Mouse (Mus musculus) liver (tissue): ENCODE measurements around the gene Uso1.

Experiments used
- DNase-seq: peaks from one replicate; pipeline ENCODE4 v3.0.0-alpha.2; 2020; ENCODE audit warnings: mixed read lengths

The Uso1 gene

DNA sequence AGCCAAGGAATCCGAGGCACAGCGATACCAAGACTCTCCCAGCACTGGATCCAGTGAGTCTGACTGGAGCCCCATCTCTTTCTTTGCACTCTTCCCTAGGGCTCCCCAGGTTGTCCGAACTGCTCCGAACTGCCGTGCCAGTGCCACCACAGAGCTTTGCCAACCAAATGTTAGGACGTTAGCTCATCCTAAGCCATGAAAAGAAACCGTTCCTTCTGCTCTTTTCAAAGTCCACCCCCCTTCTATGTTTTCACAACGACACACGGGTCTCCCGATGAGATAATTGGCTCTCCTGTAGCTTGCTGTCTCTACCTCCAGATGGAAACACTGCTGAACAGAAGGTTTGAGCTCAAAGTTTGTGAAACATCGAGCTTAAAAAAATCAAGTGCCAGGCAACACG is 103.0 kb downstream of the Uso1 start:
- no peak for DNase-seq

DNA sequence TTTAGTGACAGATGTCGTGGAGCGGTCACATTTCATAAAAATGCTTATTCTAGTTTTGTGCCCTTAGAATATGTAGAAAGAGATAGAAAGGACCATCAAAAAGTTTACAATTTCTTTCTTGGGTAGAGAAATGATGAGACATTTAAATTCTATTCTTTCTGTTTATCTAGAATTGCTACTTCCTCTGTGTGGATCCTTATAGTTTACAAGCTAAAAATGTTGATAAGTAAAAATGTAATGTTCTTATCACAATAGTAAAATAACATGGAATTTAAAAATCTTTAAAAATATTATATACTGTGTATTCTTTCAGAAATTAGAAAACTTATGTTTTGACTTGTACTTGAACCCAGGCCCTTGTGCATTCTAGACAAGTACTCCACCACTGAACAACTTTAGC is 107.2 kb downstream of the Uso1 start:
- DNase-seq, result no peak

DNA sequence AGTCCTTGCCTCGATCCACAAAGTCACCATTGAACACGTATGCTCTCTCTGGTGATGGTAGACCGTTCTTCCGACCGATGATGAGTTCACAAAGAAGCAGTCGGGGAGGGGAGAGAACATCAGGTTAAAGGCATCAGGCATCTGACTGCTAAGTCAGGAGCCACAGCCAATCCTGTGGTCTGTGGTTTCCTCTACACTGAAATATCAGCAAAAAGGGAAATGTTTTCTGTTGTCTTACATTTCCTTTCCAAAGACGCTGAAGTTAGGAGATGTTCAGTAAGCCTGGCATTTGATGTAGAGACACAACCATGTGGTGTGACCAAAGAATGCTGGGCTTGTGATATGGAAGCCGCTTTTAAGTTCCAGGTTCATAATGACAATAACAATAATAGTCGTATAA is 107.7 kb downstream of the Uso1 start:
- no peak for DNase-seq

DNA sequence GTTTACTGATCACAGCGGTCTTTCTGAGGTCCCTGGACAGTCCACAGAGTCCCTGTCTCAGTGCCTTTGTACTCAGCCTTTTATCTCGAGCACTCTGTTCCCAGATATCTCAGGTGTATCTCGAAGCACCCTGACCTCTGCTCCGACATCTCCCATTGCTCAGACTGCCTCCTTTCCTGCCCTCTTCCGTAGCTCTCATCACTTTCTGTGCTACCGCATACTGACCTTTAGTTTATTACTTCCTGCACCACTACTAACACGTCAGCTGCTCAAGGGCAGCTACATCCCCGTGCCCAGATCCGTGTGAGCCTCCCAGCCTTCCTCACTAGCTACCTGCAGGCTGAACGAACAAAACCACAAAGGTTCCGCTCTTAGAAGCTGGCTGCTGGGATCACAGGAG is 110.9 kb downstream of the Uso1 start:
- no peak for DNase-seq

DNA sequence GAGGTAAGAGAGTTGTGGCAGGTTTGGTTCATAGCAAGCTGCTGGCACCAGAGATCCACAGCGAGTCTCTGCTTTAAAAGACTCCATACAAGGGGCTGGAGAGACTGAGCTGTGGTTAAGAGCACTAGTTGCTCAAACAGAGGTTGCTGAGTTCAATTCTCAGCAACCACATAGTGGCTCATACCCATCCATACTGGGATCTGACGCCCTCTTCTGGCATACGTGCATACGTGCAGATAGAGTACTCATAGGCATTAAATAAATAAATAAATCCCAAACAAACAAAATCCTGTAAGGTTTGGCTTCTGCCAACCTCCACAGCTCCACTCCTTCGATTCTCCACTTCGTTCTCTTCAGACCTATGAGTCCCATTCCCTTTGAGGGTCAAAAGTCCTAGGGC is 114.3 kb downstream of the Uso1 start:
- no peak for DNase-seq
